In genomic region chr6:106496303-106496702, GRCm38 (mm10) we compare ENCODE assay signal across 17 mouse cellular contexts.
A peak's percentile ranks its signal among the peaks of the same experiment; 100 is the strongest.
DNase-seq lines count a peak whose midpoint lies in the region; ATAC-seq and TF ChIP-seq lines count a peak whose summit lies in the region.
"Had no signal": no experiment of that assay in that cellular context is flagged by ENCODE, and none has a peak within 500 bp of the region (broad histone marks: within the 10 kb centered on the region; RNA-seq: fewer than 3 reads in every experiment).

No protein-coding gene starts in this region.

- no peak for TF ChIP-seq CTCF in layer of hippocampus, adult 2 months (conservative IDR thresholded peaks at IDR 0.05)

- H3K4me1 ChIP-seq in intestine, embryonic 16.5 days (ENCODE audit: control insufficient read depth, insufficient read depth, low read length), result no peaks in the 10 kb centered on the region
- H3K4me1 ChIP-seq: embryonic facial prominence, embryonic 12.5 days; forebrain, embryonic 15.5 days; heart, embryonic 13.5 days had no signal

- intact Hi-C loops in left cerebral cortex, postnatal 25 days (cut with DNase I), result loop anchor here (5.0 kb wide), 1 partner anchor 69 kb away; no protein-coding TSS in a partner anchor

- no peak for ATAC-seq in intestine, embryonic 16.5 days
- ATAC-seq: forebrain, embryonic 15.5 days had no signal

- 83% methylated on average over 3 of the region's 3 CpGs for WGBS in intestine, embryonic 16.5 days

- H3K9me3 ChIP-seq in intestine, embryonic 16.5 days (ENCODE audit: control insufficient read depth, low read length), result no peaks in the 10 kb centered on the region
- H3K9me3 ChIP-seq: embryonic facial prominence, embryonic 12.5 days; forebrain, embryonic 15.5 days; heart, embryonic 13.5 days had no signal

- peak; percentile 17 to 58 for DNase-seq in frontal cortex, adult 2 months (ENCODE audit: extremely low spot score in 1 of 2, low spot score in 1 of 2)
- no peak for DNase-seq in frontal cortex, postnatal 14 days (ENCODE audit: low spot score in 2 of 2)
- peak; percentile 16 to 27 for DNase-seq in layer of hippocampus, adult 2 months (ENCODE audit: low spot score in 2 of 2)
- DNase-seq in layer of hippocampus, adult 8-10 months (ENCODE audit: low spot score in 2 of 2), result no peak
- DNase-seq in left cerebral cortex, postnatal 25 days (ENCODE audit: low spot score in 2 of 2), result peak; percentile 20 to 48
- DNase-seq in left cerebral cortex, adult 18-20 months (ENCODE audit: low spot score in 2 of 2), result no peak
- DNase-seq: adrenal gland, postnatal 10 days; cerebellum, adult 11-12 months; cerebellum, adult 9-10 months; cerebellum, postnatal 25 days; gastrocnemius, postnatal 36 days; heart, adult 11 months; heart, postnatal 36 days had no signal

- H3K27me3 ChIP-seq in intestine, embryonic 16.5 days (replicated peaks; ENCODE audit: control insufficient read depth, insufficient read depth, low read length), result no peaks in the 10 kb centered on the region
- H3K27me3 ChIP-seq: embryonic facial prominence, embryonic 12.5 days; forebrain, embryonic 15.5 days; heart, embryonic 13.5 days had no signal

- H3K9ac ChIP-seq in intestine, embryonic 16.5 days (ENCODE audit: low read depth, low read length), result no peak overlapping the region
- H3K9ac ChIP-seq: embryonic facial prominence, embryonic 12.5 days; forebrain, embryonic 15.5 days; heart, embryonic 13.5 days had no signal

- no peak overlapping the region for H3K4me3 ChIP-seq in layer of hippocampus, adult 2 months
- H3K4me3 ChIP-seq in intestine, embryonic 16.5 days (ENCODE audit: low read length), result no peak overlapping the region
- H3K4me3 ChIP-seq: embryonic facial prominence, embryonic 12.5 days; forebrain, embryonic 15.5 days; heart, embryonic 13.5 days had no signal

- H3K36me3 ChIP-seq in intestine, embryonic 16.5 days (ENCODE audit: control insufficient read depth, insufficient read depth, low read length), result no peaks in the 10 kb centered on the region
- H3K36me3 ChIP-seq: embryonic facial prominence, embryonic 12.5 days; forebrain, embryonic 15.5 days; heart, embryonic 13.5 days had no signal

- peak overlapping the region; percentile 67; the same call in 1 of the 2 replicates for H3K27ac ChIP-seq in layer of hippocampus, adult 2 months
- no peak overlapping the region for H3K27ac ChIP-seq in intestine, embryonic 16.5 days (ENCODE audit: low read length)
- H3K27ac ChIP-seq: embryonic facial prominence, embryonic 12.5 days; forebrain, embryonic 15.5 days; heart, embryonic 13.5 days had no signal

- H3K4me2 ChIP-seq in intestine, embryonic 16.5 days (ENCODE audit: low read depth, low read length), result no peak overlapping the region
- H3K4me2 ChIP-seq: embryonic facial prominence, embryonic 12.5 days; forebrain, embryonic 15.5 days; heart, embryonic 13.5 days had no signal

Comparison
In these comparisons a context has a peak if more than half of its experiments do, and no peak if none do; other contexts are left out.
1. DNase-seq: peak in frontal cortex, adult 2 months (2 of 2), layer of hippocampus, adult 2 months (2 of 2) and left cerebral cortex, postnatal 25 days (2 of 2); none in frontal cortex, postnatal 14 days (0 of 2), layer of hippocampus, adult 8-10 months (0 of 2) and left cerebral cortex, adult 18-20 months (0 of 2).